Mouse (Mus musculus): ENCODE results near the gene Wfikkn2. TPM values are rescaled to one million over a fixed set of nuclear protein-coding genes. Genes with fewer than 3 reads are reported as not detected.

Wfikkn2 gene
- polyA plus RNA-seq, 1 experiment, result 1.7 TPM

DNA sequence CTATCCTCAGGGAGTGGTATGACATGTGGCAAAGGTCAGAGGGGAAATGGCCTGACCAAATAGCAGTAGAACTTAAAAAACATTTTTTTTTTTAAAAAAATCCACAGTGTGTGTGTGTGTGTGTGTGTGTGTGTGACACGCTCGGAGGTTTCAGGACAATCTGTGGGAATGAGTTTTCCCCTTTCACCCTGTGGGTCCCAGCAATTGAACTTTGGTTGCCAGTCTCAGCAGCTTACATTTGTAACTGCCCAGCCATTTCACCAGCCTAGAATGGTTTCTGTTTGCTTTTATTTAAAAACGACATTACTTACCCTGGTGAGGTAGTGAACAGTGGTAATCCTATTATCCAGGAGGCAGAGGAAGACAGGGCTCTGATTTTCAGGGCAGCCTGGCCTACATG, 42.7 kb downstream of the Wfikkn2 start:
- TF ChIP-seq POLR2A (IDR thresholded peaks at IDR 0.05; ENCODE audit: borderline replicate concordance, extremely low read depth, low read depth, low read length) (no peak), CTCF (IDR thresholded peaks at IDR 0.05; ENCODE audit: insufficient read depth, low read length) (no peak)
- whole genome bisulfite sequencing, result 66% methylated on average over 3 of the region's 3 CpGs

DNA sequence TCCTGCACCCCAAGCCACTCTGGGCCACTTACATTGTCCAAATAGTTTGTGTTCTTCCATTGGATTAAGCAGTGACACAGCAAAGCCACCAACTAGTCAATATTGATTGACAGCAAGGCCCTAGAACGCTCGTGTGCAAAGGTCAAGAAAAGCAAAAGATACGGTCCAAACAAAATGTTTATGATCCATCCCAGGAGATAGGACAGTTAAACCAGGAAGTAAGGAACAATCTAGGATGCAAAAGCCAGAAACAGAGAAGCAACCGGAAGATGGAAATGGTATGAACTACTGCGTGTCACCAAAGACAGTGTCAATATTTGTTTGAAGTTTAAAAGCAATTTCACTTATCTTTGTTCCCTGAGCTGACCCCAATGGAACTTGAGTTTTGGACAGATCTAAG, 43.7 kb downstream of the Wfikkn2 start:
- H3K4me1 ChIP-seq (ENCODE audit: control insufficient read depth, insufficient read depth, low read length), result no peaks in the 10 kb centered on the region
- no peak for DNase-seq
- 61% methylated on average over 5 of the region's 5 CpGs for WGBS
- no peak overlapping the region for H3K4me3 ChIP-seq (replicated peaks; ENCODE audit: extremely low read depth, low read depth, low read length)
- TF ChIP-seq POLR2A (IDR thresholded peaks at IDR 0.05; ENCODE audit: borderline replicate concordance, extremely low read depth, low read depth, low read length) (no peak), CTCF (IDR thresholded peaks at IDR 0.05; ENCODE audit: insufficient read depth, low read length) (no peak)

More for the DNA sequence above, 42.7 kb downstream of the Wfikkn2 start:
- Histone ChIP-seq H3K4me3 (replicated peaks; ENCODE audit: extremely low read depth, low read depth, low read length) (no peak overlapping the region), H3K4me1 (ENCODE audit: control insufficient read depth, insufficient read depth, low read length) (no peaks in the 10 kb centered on the region)
- no peak for DNase-seq

DNA sequence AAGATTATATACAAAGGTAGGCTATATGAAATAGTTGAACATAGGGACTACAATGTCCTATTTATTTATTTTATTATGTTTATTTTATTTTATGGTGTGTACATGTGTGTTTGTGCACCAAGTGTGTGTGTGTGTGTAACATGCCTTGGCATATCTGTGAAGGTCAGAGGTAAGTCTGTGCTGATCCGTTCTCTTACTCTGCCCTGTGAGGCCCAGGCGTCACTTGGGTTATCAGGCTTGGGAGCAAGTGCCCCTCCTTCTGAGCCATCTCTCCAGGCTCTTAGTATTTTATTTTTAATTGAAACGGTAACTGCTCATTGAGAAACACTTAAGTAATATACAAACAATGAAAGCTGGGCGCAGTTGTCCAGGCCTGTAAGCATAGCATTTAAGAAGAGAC, 45.4 kb downstream of the Wfikkn2 start:
- no peak for TF ChIP-seq POLR2A (IDR thresholded peaks at IDR 0.05; ENCODE audit: borderline replicate concordance, extremely low read depth, low read depth, low read length)
- TF ChIP-seq CTCF (IDR thresholded peaks at IDR 0.05; ENCODE audit: insufficient read depth, low read length), result no peak

DNA sequence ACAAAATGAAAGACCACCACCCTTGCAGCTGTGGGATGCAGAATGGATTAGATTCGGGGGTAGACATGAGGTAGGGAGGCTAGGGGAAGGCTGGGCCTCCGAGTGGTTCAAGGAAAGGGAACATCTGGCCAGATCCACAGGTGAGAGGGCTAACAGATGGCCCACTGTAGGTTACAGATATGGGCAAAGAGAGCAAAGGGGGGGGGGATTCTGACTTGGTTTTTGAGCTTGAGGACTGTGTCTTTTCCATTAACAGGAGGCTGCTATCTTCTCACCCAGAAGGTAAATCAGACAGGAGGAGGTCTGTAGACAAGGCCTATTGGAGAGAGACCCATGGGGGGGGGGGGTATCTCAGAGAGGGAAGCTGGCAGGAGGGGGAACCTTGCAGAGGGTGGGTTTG, 46.0 kb downstream of the Wfikkn2 start:
- DNase-seq, result no peak
- Histone ChIP-seq H3K4me1 (ENCODE audit: control insufficient read depth, insufficient read depth, low read length) (no peaks in the 10 kb centered on the region), H3K4me3 (replicated peaks; ENCODE audit: extremely low read depth, low read depth, low read length) (no peak overlapping the region)
- TF ChIP-seq POLR2A (IDR thresholded peaks at IDR 0.05; ENCODE audit: borderline replicate concordance, extremely low read depth, low read depth, low read length), result no peak
- no peak for TF ChIP-seq CTCF (IDR thresholded peaks at IDR 0.05; ENCODE audit: insufficient read depth, low read length)
- 95% methylated on average over 2 of the region's 2 CpGs for WGBS

More for the DNA sequence above, 45.4 kb downstream of the Wfikkn2 start:
- Histone ChIP-seq H3K4me3 (replicated peaks; ENCODE audit: extremely low read depth, low read depth, low read length) (no peak overlapping the region), H3K4me1 (ENCODE audit: control insufficient read depth, insufficient read depth, low read length) (no peaks in the 10 kb centered on the region)
- no peak for DNase-seq
- WGBS, result 66% methylated on average over 4 of the region's 4 CpGs

DNA sequence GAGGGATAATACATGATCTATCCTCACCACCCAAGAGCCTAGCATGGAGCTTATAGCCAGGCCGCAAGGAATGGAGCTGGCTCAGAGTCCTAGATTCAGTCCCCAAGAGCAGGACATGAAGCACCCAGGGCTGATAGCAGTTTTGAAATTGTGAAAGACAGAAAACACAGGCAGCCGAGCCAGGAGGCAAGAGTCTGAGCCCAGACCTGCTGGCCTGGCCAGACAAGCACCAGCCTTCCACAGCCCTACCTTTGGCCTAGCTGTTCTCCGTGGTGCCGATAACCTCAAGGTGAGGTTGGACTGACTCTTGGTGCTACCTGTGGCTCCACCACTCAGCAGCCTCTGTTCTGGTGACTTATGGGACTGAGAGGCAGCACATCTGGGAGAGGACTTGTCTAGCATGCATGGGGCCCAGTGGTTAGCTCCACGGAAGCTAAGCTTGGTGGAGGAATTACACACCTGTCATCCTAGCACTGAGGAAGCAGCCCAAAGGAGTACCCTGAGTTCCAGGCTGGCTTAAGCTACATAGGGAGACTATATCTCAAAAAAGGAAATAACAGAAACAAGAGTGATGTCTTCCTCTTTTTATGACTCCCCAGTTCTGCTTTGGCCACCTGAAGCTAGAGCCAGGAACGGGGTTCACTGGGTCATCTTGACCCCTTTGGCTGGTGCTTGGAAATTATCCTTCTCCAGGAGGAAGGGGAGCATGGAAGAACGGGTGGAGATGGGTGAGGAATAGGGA, 47.2 kb downstream of the Wfikkn2 start:
- WGBS, result 76% methylated on average over 7 of the region's 7 CpGs
- DNase-seq, result no peak
- TF ChIP-seq CTCF (IDR thresholded peaks at IDR 0.05; ENCODE audit: insufficient read depth, low read length) (no peak), POLR2A (IDR thresholded peaks at IDR 0.05; ENCODE audit: borderline replicate concordance, extremely low read depth, low read depth, low read length) (no peak)
- Histone ChIP-seq H3K4me1 (ENCODE audit: control insufficient read depth, insufficient read depth, low read length) (no peaks in the 10 kb centered on the region), H3K4me3 (replicated peaks; ENCODE audit: extremely low read depth, low read depth, low read length) (no peak overlapping the region)

DNA sequence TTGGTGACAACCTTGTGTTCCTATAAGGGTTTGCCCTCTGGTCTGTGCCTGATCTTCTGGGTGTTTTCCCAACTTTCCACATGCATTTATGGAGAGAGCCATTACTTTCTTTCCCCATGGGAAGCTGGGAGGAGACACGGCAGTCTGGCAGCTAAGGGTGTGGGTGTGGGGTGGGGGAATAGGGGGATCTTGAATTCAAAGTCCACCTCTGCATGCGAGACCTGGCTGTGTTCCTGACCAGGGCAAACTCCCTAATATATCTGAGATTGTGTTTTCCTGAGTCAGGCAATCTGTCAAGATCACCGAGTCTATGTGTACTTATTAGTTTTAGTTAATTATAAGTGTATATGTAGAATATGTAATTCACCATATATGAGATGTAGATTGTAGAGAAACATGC, 49.5 kb downstream of the Wfikkn2 start:
- 83% methylated on average over 3 of the region's 3 CpGs for whole genome bisulfite sequencing
- no peak for TF ChIP-seq POLR2A (IDR thresholded peaks at IDR 0.05; ENCODE audit: borderline replicate concordance, extremely low read depth, low read depth, low read length)
- TF ChIP-seq CTCF (IDR thresholded peaks at IDR 0.05; ENCODE audit: insufficient read depth, low read length), result no peak

DNA sequence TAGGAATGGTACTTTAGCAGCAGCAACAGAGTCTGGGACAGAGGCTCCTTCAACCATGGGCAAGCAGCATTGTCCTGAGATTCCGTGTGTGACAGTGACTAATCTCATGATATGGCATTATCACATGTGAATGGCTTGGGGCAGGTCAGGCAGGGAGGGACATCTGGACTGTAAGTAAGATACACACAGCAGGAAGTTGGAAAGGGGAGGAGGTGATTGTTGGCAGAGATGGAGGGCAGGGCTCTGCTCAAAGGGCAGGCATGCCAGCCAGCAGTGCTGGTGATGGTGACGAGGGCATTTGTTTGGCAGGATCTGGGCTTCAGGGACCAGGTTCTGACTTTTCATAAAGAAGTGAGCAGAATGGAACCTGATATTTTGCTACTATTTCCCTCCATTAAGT, 52.7 kb downstream of the Wfikkn2 start:
- TF ChIP-seq CTCF (IDR thresholded peaks at IDR 0.05; ENCODE audit: insufficient read depth, low read length), result no peak
- TF ChIP-seq POLR2A (IDR thresholded peaks at IDR 0.05; ENCODE audit: borderline replicate concordance, extremely low read depth, low read depth, low read length), result no peak
- DNase-seq, result no peak
- Histone ChIP-seq H3K4me3 (replicated peaks; ENCODE audit: extremely low read depth, low read depth, low read length) (no peak overlapping the region), H3K4me1 (ENCODE audit: control insufficient read depth, insufficient read depth, low read length) (no peaks in the 10 kb centered on the region)
- WGBS, result 45% methylated on average over 2 of the region's 2 CpGs

More for the DNA sequence above, 49.5 kb downstream of the Wfikkn2 start:
- Histone ChIP-seq H3K4me3 (replicated peaks; ENCODE audit: extremely low read depth, low read depth, low read length) (no peak overlapping the region), H3K4me1 (ENCODE audit: control insufficient read depth, insufficient read depth, low read length) (no peaks in the 10 kb centered on the region)
- DNase-seq, result no peak

DNA sequence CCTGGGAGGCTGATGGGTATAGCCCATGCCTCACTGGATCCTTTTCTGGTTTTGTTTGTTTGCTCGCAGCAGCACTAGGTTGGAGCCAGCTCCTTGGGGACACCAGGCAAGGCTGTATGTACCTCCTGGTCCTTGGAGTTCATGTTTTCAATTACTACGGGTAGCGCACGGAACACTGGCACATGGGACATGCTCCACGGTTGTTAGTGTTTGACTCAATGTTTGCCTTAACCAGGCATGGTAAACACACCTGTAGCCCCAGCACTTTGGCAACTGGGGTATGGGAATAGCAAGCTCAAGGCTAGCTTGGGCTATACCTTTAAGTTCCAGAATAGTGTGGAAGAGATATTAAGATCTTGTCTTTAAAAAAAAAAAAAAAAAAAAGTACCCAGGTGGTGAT, 55.1 kb downstream of the Wfikkn2 start:
- 70% methylated on average over 5 of the region's 5 CpGs for WGBS
- Histone ChIP-seq H3K4me1 (ENCODE audit: control insufficient read depth, insufficient read depth, low read length) (no peaks in the 10 kb centered on the region), H3K4me3 (replicated peaks; ENCODE audit: extremely low read depth, low read depth, low read length) (no peak overlapping the region)
- DNase-seq, result no peak
- no peak for TF ChIP-seq POLR2A (IDR thresholded peaks at IDR 0.05; ENCODE audit: borderline replicate concordance, extremely low read depth, low read depth, low read length)
- no peak for TF ChIP-seq CTCF (IDR thresholded peaks at IDR 0.05; ENCODE audit: insufficient read depth, low read length)

DNA sequence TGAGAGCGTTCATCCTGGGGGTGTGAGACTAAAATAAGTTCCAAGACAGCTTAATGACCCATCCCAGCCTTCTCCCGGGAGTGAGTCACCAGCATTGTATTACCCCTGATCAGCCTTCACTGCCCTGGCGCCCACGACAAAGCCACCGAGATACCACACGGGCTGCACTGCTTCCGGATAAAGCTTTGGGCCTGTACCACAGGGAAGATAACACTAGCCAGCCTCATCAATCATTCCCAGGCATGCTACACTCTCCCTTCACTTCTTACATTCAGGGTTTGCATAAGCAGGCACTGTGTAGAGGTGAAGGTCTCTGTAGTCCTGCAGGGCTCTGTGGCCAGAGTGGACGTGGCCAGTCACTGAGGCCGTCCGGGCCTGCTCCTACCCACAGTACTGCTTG, 56.2 kb downstream of the Wfikkn2 start:
- H3K4me1 ChIP-seq (ENCODE audit: control insufficient read depth, insufficient read depth, low read length), result no peaks in the 10 kb centered on the region
- no peak for TF ChIP-seq CTCF (IDR thresholded peaks at IDR 0.05; ENCODE audit: insufficient read depth, low read length)
- TF ChIP-seq POLR2A (IDR thresholded peaks at IDR 0.05; ENCODE audit: borderline replicate concordance, extremely low read depth, low read depth, low read length), result no peak
- no peak for DNase-seq
- 55% methylated on average over 10 of the region's 10 CpGs for WGBS
- H3K4me3 ChIP-seq (replicated peaks; ENCODE audit: extremely low read depth, low read depth, low read length), result no peak overlapping the region

Other genes starting within 250 kb of the Wfikkn2 start
- 23.1 and 33.9 TPM in 2 replicates for gene Spag9, start 249.9 kb downstream of the Wfikkn2 start, polyA plus RNA-seq (2012; rRNA removed)
- 27.9 and 37.2 TPM in 2 replicates for gene Tob1, start 34.6 kb downstream of the Wfikkn2 start, polyA plus RNA-seq (2012; rRNA removed)
- not detected in 2 replicates for gene Gm21885, start 35.9 kb upstream of the Wfikkn2 start, polyA plus RNA-seq (2012; rRNA removed)
- gene Luc7l3, start 76.0 kb upstream of the Wfikkn2 start, polyA plus RNA-seq (2012; rRNA removed), result 10.0 and 16.1 TPM in 2 replicates
- gene Ankrd40, start 82.0 kb upstream of the Wfikkn2 start, polyA plus RNA-seq (2012; rRNA removed), result 193 and 235 TPM in 2 replicates
- 47.6 and 57.9 TPM in 2 replicates for gene Abcc3, start 147.0 kb upstream of the Wfikkn2 start, polyA plus RNA-seq (2012; rRNA removed)
- gene Cacna1g, start 228.2 kb upstream of the Wfikkn2 start, polyA plus RNA-seq (2012; rRNA removed), result 3.5 and 4.3 TPM in 2 replicates
- 0.15 and 0.70 TPM in 2 replicates for gene Spata20, start 240.2 kb upstream of the Wfikkn2 start, polyA plus RNA-seq (2012; rRNA removed)